Mouse (Mus musculus) forebrain, postnatal 0 days (tissue): ENCODE results near the gene Olfr191. TPM values are rescaled to one million over a fixed set of nuclear protein-coding genes. Genes with fewer than 3 reads are reported as not detected.
"Not testable (repeated sequence)": the region's sequence is repeated elsewhere in the genome, so short reads cannot be mapped to it uniquely, and the experiment has no call there.

Experiments used
- ATAC-seq: fragments of 200-750 bp; cut with Nextera tagmentation; 2 replicates; pipeline ENCODE4 v1.8.0; 2017; ENCODE audit warnings: mild to moderate bottlenecking, moderate library complexity
- DNase-seq: peaks from one replicate; pipeline ENCODE4 v3.0.0-alpha.2; 2015
- H3K27ac ChIP-seq: fragments of 300-500 bp; sonication (generic); 2 replicates; pipeline ENCODE4 v1.5.1; 2014; ENCODE audit warnings: low read depth, mild to moderate bottlenecking, antibody characterized with exemption, low read length, moderate library complexity, mixed read lengths
- H3K27me3 ChIP-seq: fragments of 300-500 bp; sonication (generic); 2 replicates; pipeline ENCODE4 v1.6.1; 2014; ENCODE audit warnings: mild to moderate bottlenecking, low read length, mixed read lengths; ENCODE audit not compliant: insufficient read depth
- H3K36me3 ChIP-seq: fragments of 300-500 bp; sonication (generic); 2 replicates; pipeline ENCODE4 v1.6.1; 2014; ENCODE audit warnings: mild to moderate bottlenecking, moderate library complexity; ENCODE audit not compliant: insufficient read depth
- H3K4me1 ChIP-seq: fragments of 300-500 bp; sonication (generic); 2 replicates; pipeline ENCODE4 v1.6.1; 2014; ENCODE audit warnings: antibody characterized with exemption; ENCODE audit not compliant: insufficient read depth
- H3K4me2 ChIP-seq: fragments of 300-500 bp; sonication (generic); 2 replicates; pipeline ENCODE4 v1.6.1; 2014; ENCODE audit warnings: low read depth, mild to moderate bottlenecking, moderate library complexity
- H3K4me3 ChIP-seq: fragments of 300-500 bp; sonication (generic); 2 replicates; pipeline ENCODE4 v1.5.1; 2014; ENCODE audit warnings: low read depth, low read length, mixed read lengths
- H3K9ac ChIP-seq: fragments of 300-500 bp; sonication (generic); 2 replicates; pipeline ENCODE4 v1.6.1; 2014; ENCODE audit warnings: mild to moderate bottlenecking
- H3K9me3 ChIP-seq: fragments of 300-500 bp; sonication (generic); 2 replicates; pipeline ENCODE4 v1.6.1; 2016; ENCODE audit warnings: low read length
- CTCF ChIP-seq: sonication (generic); IDR thresholded peaks from 2 replicates; pipeline ENCODE4 v1.5.1; 2016; ENCODE audit warnings: antibody characterized with exemption, control low read depth, low read depth
- WGBS: fragments of 180-500 bp; shearing (Covaris S2); extraction: QIAGEN DNeasy Blood & Tissue Kit; methylation state at CpG from one replicate; pipeline ENCODE4 v1.1.7; 2014; 5-methylcytosine and 5-hydroxymethylcytosine counted together
- polyA plus RNA-seq: library from polyadenylated mRNA; unstranded; fragments of >200 nt; fragmentation: Nextera tagmentation; extraction: Ambion mirVana; gene quantifications from 2 replicates; pipeline ENCODE4 v1.2.1, GENCODE M21; 2015
- total RNA-seq: library from RNA; depleted of rRNA; stranded (reverse); fragments of >200 nt; gene quantifications from 2 replicates; pipeline ENCODE4 v1.2.3, GENCODE M21; 2014; rRNA removed

Gene Olfr191
- total and polyA plus RNA-seq, 2 experiments from 2014 or later = not detected

- H3K36me3 ChIP-seq = no peaks in the 10 kb centered on the region
- no peak for TF ChIP-seq CTCF
- H3K27me3 ChIP-seq = no peaks in the 10 kb centered on the region
- no peak overlapping the region for H3K4me3 ChIP-seq
- H3K9me3 ChIP-seq = no peaks in the 10 kb centered on the region
- WGBS = 84% methylated on average over 1 of the region's 1 CpGs
- ATAC-seq (no peak), DNase-seq (no peak)
- H3K4me1 ChIP-seq = no peaks in the 10 kb centered on the region
- H3K27ac ChIP-seq = no peak overlapping the region
- H3K4me2 ChIP-seq = no peak overlapping the region
- no peak overlapping the region for H3K9ac ChIP-seq
These were observed 16.1 kb downstream of the Olfr191 start for GRCm38 (mm10) chr16:59073520-59073919.

- no peak overlapping the region for H3K27ac ChIP-seq
These were observed 17.9 kb downstream of the Olfr191 start for GRCm38 (mm10) chr16:59071755-59072154.

GRCm38 (mm10) chr16:59062411-59062810 is 27.2 kb downstream of the Olfr191 start:
- not testable (repeated sequence) for ATAC-seq, H3K9ac ChIP-seq, DNase-seq, H3K27ac ChIP-seq, H3K9me3 ChIP-seq, H3K36me3 ChIP-seq, H3K27me3 ChIP-seq, H3K4me2 ChIP-seq, H3K4me3 ChIP-seq, H3K4me1 ChIP-seq
- WGBS = 72% methylated on average over 3 of the region's 3 CpGs

More at GRCm38 (mm10) chr16:59071755-59072154, 17.9 kb downstream of the Olfr191 start:
- Histone ChIP-seq H3K36me3 (no peaks in the 10 kb centered on the region), H3K27me3 (no peaks in the 10 kb centered on the region), H3K4me3 (no peak overlapping the region), H3K4me1 (no peaks in the 10 kb centered on the region), H3K4me2 (no peak overlapping the region), H3K9ac (no peak overlapping the region), H3K9me3 (no peaks in the 10 kb centered on the region)
- ATAC-seq (no peak), DNase-seq (no peak)
- no peak for TF ChIP-seq CTCF

- H3K4me3 ChIP-seq, H3K4me2 ChIP-seq, DNase-seq, H3K4me1 ChIP-seq, H3K27ac ChIP-seq, H3K9me3 ChIP-seq, ATAC-seq, H3K9ac ChIP-seq, H3K36me3 ChIP-seq, H3K27me3 ChIP-seq: not testable (repeated sequence)
- 94% methylated on average over 2 of the region's 2 CpGs for WGBS
These were observed 40.3 kb downstream of the Olfr191 start for GRCm38 (mm10) chr16:59049286-59049685.

- H3K9me3 ChIP-seq = no peaks in the 10 kb centered on the region
- no peak for DNase-seq
- H3K4me2 ChIP-seq = no peak overlapping the region
- H3K27me3 ChIP-seq = no peaks in the 10 kb centered on the region
- H3K4me1 ChIP-seq = no peaks in the 10 kb centered on the region
- no peak for TF ChIP-seq CTCF
- whole genome bisulfite sequencing = 88% methylated on average over 1 of the region's 1 CpGs
- no peak for ATAC-seq
- no peak overlapping the region for H3K9ac ChIP-seq
- H3K27ac ChIP-seq = no peak overlapping the region
- H3K36me3 ChIP-seq = no peaks in the 10 kb centered on the region
- no peak overlapping the region for H3K4me3 ChIP-seq
These were observed 40.8 kb downstream of the Olfr191 start for GRCm38 (mm10) chr16:59048860-59049259.

GRCm38 (mm10) chr16:59047579-59047978 is 42.0 kb downstream of the Olfr191 start:
- Histone ChIP-seq H3K4me2 (no peak overlapping the region), H3K4me3 (no peak overlapping the region), H3K9ac (no peak overlapping the region), H3K27ac (no peak overlapping the region), H3K36me3 (no peaks in the 10 kb centered on the region), H3K27me3 (no peaks in the 10 kb centered on the region), H3K9me3 (no peaks in the 10 kb centered on the region), H3K4me1 (no peaks in the 10 kb centered on the region)
- ATAC-seq = no peak
- 68% methylated on average over 4 of the region's 4 CpGs for WGBS
- no peak for TF ChIP-seq CTCF
- DNase-seq = no peak

- Histone ChIP-seq H3K4me2 (no peak overlapping the region), H3K4me3 (no peak overlapping the region), H3K9ac (no peak overlapping the region), H3K36me3 (no peaks in the 10 kb centered on the region), H3K27me3 (no peaks in the 10 kb centered on the region), H3K9me3 (no peaks in the 10 kb centered on the region), H3K27ac (no peak overlapping the region), H3K4me1 (no peaks in the 10 kb centered on the region)
- 81% methylated on average over 3 of the region's 3 CpGs for WGBS
- ATAC-seq (no peak), DNase-seq (no peak)
- no peak for TF ChIP-seq CTCF
These were observed 43.8 kb downstream of the Olfr191 start for GRCm38 (mm10) chr16:59045835-59046234.

- no peak within 1 kb of the TSS for H3K27ac ChIP-seq
- DNase-seq = no peak
- ATAC-seq = no peak
- H3K9ac ChIP-seq = no peak within 1 kb of the TSS
- H3K27me3 ChIP-seq = no peaks in the 10 kb centered on the region
- no peak within 1 kb of the TSS for H3K4me2 ChIP-seq
- TF ChIP-seq CTCF = no peak
- 90% methylated on average over 7 of the region's 7 CpGs for WGBS
- H3K4me3 ChIP-seq = no peak within 1 kb of the TSS
- no peaks in the 10 kb centered on the region for H3K9me3 ChIP-seq
- no peaks in the 10 kb centered on the region for H3K4me1 ChIP-seq
- no peaks in the 10 kb centered on the region for H3K36me3 ChIP-seq
These were observed 49.9 kb downstream of the Olfr191 start, which contains the start of gene Olfr187 for GRCm38 (mm10) chr16:59039710-59040109. Gene Olfr187, minus strand, starts transcription at chr16:59039767.

Other genes with a start within 250 kb of the Olfr191 start
- gene Olfr177, start 215.1 kb downstream of the Olfr191 start, total RNA-seq = not detected in 2 replicates
- not detected in 2 replicates for gene Olfr177, start 215.1 kb downstream of the Olfr191 start, polyA plus RNA-seq
- not detected in 2 replicates for gene Olfr178, start 197.8 kb downstream of the Olfr191 start, total RNA-seq
- not detected in 2 replicates for gene Olfr178, start 197.8 kb downstream of the Olfr191 start, polyA plus RNA-seq
- gene Olfr181, start 161.1 kb downstream of the Olfr191 start, total RNA-seq = not detected in 2 replicates
- not detected in 2 replicates for gene Olfr181, start 161.1 kb downstream of the Olfr191 start, polyA plus RNA-seq
- not detected in 2 replicates for gene Olfr180, start 160.4 kb downstream of the Olfr191 start, total RNA-seq
- not detected in 2 replicates for gene Olfr180, start 160.4 kb downstream of the Olfr191 start, polyA plus RNA-seq
- not detected in 2 replicates for gene Olfr183, start 94.5 kb downstream of the Olfr191 start, total RNA-seq
- gene Olfr183, start 94.5 kb downstream of the Olfr191 start, polyA plus RNA-seq = not detected in 2 replicates
- not detected in 2 replicates for gene Olfr186, start 59.5 kb downstream of the Olfr191 start, total RNA-seq
- gene Olfr186, start 59.5 kb downstream of the Olfr191 start, polyA plus RNA-seq = not detected in 2 replicates
- not detected in 2 replicates for gene Olfr187, start 50.1 kb downstream of the Olfr191 start, total RNA-seq
- gene Olfr187, start 50.1 kb downstream of the Olfr191 start, polyA plus RNA-seq = not detected in 2 replicates
- gene Olfr190, start 11.8 kb downstream of the Olfr191 start, total RNA-seq = not detected in 2 replicates
- not detected in 2 replicates for gene Olfr190, start 11.8 kb downstream of the Olfr191 start, polyA plus RNA-seq
- not detected in 2 replicates for gene Olfr193, start 22.1 kb upstream of the Olfr191 start, total RNA-seq
- not detected in 2 replicates for gene Olfr193, start 22.1 kb upstream of the Olfr191 start, polyA plus RNA-seq
- gene Olfr194, start 31.2 kb upstream of the Olfr191 start, total RNA-seq = not detected in 2 replicates
- gene Olfr194, start 31.2 kb upstream of the Olfr191 start, polyA plus RNA-seq = not detected in 2 replicates
- gene Olfr195, start 57.2 kb upstream of the Olfr191 start, total RNA-seq = not detected in 2 replicates
- not detected in 2 replicates for gene Olfr195, start 57.2 kb upstream of the Olfr191 start, polyA plus RNA-seq
- gene Olfr196, start 80.6 kb upstream of the Olfr191 start, total RNA-seq = not detected in 2 replicates
- gene Olfr196, start 80.6 kb upstream of the Olfr191 start, polyA plus RNA-seq = not detected in 2 replicates
- gene Olfr198, start 113.7 kb upstream of the Olfr191 start, total RNA-seq = not detected in 2 replicates
- not detected in 2 replicates for gene Olfr198, start 113.7 kb upstream of the Olfr191 start, polyA plus RNA-seq
- not detected in 2 replicates for gene Olfr199, start 129.9 kb upstream of the Olfr191 start, total RNA-seq
- not detected in 2 replicates for gene Olfr199, start 129.9 kb upstream of the Olfr191 start, polyA plus RNA-seq
- not detected in 2 replicates for gene Olfr201, start 182.8 kb upstream of the Olfr191 start, total RNA-seq
- gene Olfr201, start 182.8 kb upstream of the Olfr191 start, polyA plus RNA-seq = not detected in 2 replicates
- not detected in 2 replicates for gene Olfr202, start 197.0 kb upstream of the Olfr191 start, total RNA-seq
- gene Olfr202, start 197.0 kb upstream of the Olfr191 start, polyA plus RNA-seq = not detected in 2 replicates
- not detected in 2 replicates for gene Olfr203, start 209.1 kb upstream of the Olfr191 start, total RNA-seq
- gene Olfr203, start 209.1 kb upstream of the Olfr191 start, polyA plus RNA-seq = not detected in 2 replicates
- gene Olfr204, start 228.4 kb upstream of the Olfr191 start, total RNA-seq = not detected in 2 replicates
- gene Olfr204, start 228.4 kb upstream of the Olfr191 start, polyA plus RNA-seq = not detected in 2 replicates
- gene Olfr205, start 241.3 kb upstream of the Olfr191 start, total RNA-seq = not detected in 2 replicates
- not detected in 2 replicates for gene Olfr205, start 241.3 kb upstream of the Olfr191 start, polyA plus RNA-seq